Mouse (Mus musculus): Measurements from ENCODE around the gene Hspb1.

DNA sequence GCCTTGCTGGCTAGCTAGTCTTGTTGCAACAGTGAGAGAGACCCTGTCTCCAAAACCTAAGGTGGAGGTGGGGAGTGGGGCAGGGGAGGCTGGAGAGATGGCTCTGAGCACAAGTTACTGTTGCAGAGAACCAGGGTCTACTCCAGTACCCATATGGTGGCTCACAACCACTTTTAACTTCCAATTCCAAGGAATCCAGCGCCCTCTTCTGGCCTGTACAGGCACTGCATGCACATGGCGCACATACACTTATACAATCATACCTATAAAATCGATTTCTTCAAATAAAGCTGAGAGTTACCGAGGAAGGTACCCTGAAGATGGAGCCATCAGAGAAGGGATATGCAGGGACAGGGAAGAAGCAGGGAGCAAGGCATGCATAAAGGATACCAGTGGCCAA lies 40.3 kb upstream of the Hspb1 start:
- TF ChIP-seq GATA1 (IDR thresholded peaks at IDR 0.05; ENCODE audit: borderline replicate concordance, low read length): no peak
- no peak for TF ChIP-seq FLI1 (IDR thresholded peaks at IDR 0.05; ENCODE audit: low read length)

All from megakaryocyte, embryonic 14.5 days (primary cell).